Mouse (Mus musculus) spleen, adult 2 months (tissue): ENCODE measurements around the gene Ngp.

Source experiments
- CTCF ChIP-seq: fragments of 200-500 bp; IDR thresholded peaks from 2 replicates; pipeline ENCODE4 v1.5.1; 2011; ENCODE audit warnings: mild to moderate bottlenecking, inconsistent platforms; ENCODE audit not compliant: insufficient read depth, insufficient read length, insufficient replicate concordance; ENCODE audit errors: extremely low read depth
- POLR2A ChIP-seq: fragments of 200-500 bp; IDR thresholded peaks from 2 replicates; pipeline ENCODE4 v1.6.1; 2011; ENCODE audit warnings: low read depth, low read length, inconsistent platforms

- peak; percentile 19; the same call in 1 of the 2 replicates for TF ChIP-seq CTCF
- no peak for TF ChIP-seq POLR2A
Observed at GRCm38 (mm10) chr9:110413785-110414184, 5.8 kb upstream of the Ngp start.
